Mouse (Mus musculus) right cerebral cortex, postnatal 25 days (tissue): Measurements from ENCODE around the gene Prex1.

Experiments used
- DNase-seq: peaks from one replicate; pipeline ENCODE4 v3.0.0; 2022

Prex1 gene

GRCm38 (mm10) chr2:166719930-166720305 is 6.3 kb upstream of the Prex1 start:
- DNase-seq, result no peak

- no peak for DNase-seq
Measured at GRCm38 (mm10) chr2:166719301-166719929, 5.8 kb upstream of the Prex1 start.

GRCm38 (mm10) chr2:166716067-166716466 is 2.4 kb upstream of the Prex1 start:
- DNase-seq, result no peak

- DNase-seq, result no peak
Measured at GRCm38 (mm10) chr2:166714427-166714699, 731 bp upstream of the Prex1 start.

DNA sequence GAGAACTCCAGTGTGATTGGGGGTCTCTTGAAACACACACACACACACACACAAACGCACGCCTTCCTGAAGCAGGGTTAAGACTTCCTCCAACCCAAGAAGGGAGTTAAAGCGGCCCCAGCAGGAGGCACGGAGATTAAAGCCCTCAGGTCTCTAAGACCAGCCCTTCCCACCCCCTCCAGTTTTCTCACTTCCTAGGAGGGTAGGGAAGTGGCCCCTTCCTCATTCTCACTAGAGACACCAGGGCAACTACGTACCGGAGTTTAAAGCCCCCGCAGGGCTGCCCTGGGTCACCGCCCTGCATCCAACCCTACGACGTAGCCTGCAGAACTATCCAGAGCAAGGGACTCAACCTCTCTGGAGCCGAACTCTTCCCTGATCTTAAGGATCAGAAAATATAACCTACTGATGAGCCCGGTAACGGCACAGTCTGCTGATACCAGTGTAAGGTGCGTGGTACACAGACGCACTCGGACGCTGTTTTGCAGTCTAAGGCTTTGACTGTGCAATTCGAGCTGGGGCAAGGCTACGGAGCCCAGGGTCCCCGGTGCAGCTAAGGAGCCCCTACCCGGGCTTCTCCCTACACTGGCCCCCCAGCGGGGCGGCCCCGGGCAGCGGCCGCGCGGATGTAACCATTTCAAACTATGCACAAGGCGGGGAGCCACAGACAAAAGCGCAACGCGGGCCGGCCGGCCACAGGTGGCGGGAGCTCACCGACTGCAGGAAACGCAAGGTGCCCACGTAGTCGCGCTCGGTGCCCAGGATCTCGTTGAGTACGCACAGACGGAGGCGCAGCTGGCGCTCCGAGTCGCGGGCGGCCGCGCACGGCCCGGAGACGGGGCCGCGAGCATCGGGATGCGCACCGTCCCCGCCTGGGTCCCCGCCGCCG is 587 bp downstream of the Prex1 start:
- DNase-seq, result peak; percentile 82

DNA sequence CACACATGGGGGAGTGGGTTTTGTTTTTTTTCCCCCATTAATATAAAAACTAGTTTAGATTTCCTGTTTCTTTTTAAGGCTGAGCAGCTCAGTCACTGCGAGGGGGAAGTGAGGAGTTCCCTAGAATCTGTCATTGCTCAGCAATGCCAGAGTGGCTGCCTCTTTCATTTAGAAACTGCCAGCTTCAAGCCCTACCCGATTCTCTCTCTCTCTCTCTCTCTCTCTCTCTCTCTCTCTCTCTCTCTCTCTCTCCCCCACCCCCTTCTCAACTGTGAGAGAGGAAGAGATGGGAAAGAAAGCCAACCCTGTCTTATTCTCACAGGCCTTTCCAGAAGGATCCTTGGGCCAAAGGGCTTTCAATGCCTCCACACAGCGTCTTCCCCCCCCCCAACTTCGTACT is 1.3 kb downstream of the Prex1 start:
- DNase-seq, result no peak

GRCm38 (mm10) chr2:166711681-166712132 is 1.9 kb downstream of the Prex1 start:
- no peak for DNase-seq

DNA sequence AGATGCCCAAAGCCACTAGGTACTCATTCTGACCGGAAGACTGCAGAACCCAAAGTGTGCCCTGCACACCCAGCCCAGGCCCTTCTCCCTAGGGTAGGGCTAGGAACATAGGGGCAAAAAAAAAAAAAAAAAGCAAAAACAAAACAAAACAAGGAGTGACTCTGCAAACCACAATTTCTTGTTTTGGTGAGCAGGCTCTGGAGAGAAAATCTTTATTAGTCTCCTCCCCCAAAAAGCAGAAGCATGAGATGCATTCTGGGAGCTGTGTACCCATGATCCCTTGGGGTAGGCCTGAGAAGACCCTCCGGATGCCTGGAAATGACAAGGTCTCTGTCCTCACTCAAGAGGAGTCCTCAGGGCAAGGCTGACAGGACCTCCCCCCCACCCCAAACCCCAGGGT is 3.7 kb downstream of the Prex1 start:
- DNase-seq, result no peak

- no peak for DNase-seq
Measured at GRCm38 (mm10) chr2:166708304-166708703, 5.3 kb downstream of the Prex1 start.

DNA sequence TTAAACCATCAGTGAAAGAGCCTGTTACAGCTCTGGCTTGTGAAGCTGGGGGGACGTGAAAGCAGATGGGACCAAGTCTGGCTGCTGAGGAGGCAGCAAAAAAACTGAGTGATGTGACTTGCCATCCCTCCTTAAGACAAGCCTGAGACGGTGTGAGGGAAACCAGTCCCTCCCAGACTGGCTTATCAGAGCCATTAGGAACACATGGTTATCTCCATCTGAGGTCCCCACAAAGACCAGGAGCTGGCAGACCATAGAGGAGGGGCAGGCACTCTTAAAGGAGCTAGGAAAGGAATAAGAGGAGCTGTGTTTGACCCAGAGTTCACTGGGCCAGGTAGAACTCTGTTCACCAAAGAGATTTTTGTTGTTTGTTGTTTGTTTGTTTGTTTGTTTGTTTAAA is 7.1 kb downstream of the Prex1 start:
- no peak for DNase-seq

- no peak for DNase-seq
Measured at GRCm38 (mm10) chr2:166703491-166703890, 10.1 kb downstream of the Prex1 start.

DNA sequence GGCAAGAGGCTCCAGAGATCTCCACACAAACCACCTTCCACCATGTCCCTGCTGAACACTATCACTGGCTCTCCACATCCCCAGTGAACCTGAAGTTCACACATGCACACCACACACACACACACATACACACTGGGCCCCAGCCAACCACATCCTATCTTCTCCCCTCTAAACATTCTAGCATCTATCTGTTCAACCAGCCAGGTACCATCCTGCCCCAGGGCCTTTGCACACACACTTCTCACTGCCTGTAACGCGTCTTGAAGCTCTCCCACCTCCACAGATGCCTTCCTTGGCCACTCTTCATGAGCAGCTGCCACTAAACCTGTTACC is 11.6 kb downstream of the Prex1 start:
- no peak for DNase-seq

DNA sequence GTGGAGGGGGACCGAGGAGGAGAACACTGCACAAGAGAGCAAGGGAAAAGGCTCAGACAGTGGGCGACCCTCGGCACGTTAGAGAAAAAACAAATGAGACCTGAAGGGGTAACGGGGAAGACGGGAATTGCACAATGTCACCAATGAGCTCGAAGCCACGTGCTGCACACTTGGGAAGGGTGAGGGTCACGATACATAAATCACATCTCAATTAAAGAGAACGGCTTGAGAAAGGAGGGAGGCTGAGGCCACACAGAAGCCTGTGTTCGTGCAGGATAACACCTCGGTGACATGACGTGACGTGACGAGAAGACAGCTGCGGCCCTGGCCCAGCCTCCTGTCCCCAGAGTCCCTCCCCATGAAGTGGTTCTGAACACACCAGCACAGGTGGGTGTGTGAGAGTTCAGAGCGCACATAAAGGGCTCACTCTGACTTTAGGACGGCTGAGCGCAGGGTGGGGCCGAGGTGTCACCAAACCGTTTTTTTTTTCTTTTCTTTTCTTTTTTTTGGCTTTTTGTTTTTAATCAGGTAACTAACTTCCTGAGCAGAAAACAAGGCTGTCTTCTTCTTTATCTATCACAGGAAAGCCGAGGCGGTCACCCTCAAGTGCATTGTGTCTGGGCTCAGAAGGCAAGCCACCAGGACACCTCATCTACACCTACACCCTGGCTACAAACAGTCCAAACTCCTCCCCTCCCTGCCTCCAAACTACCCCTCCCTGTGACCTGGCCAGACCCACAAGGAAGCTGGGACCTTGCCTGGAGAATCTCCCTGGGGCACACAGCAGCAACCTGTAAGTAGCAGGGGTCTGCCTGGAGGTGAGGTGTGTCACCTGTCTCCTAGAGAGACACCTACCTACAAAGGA is 12.2 kb downstream of the Prex1 start:
- no peak for DNase-seq

GRCm38 (mm10) chr2:166700732-166701131 is 12.9 kb downstream of the Prex1 start:
- DNase-seq, result peak; percentile 60

GRCm38 (mm10) chr2:166700116-166700515 is 13.5 kb downstream of the Prex1 start:
- no peak for DNase-seq

DNA sequence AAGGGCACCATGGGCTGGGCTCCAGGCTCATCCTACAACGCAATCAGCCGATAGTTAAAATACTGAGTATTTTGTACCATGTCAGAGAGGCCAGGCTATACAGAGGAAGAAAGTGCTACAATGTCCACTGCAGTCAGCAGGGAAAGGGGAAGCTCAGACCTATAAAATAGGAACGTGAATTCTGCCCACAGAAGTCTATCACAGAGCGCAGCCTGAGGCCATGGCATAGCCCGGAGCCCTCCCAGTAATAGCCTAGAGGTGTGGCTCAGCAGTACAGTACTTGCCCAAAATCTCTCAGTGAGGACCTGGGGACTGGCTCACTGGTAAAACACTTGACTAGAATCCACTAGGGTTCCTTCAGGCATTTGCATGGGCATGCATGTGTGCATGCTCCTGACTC is 14.1 kb downstream of the Prex1 start:
- no peak for DNase-seq

DNA sequence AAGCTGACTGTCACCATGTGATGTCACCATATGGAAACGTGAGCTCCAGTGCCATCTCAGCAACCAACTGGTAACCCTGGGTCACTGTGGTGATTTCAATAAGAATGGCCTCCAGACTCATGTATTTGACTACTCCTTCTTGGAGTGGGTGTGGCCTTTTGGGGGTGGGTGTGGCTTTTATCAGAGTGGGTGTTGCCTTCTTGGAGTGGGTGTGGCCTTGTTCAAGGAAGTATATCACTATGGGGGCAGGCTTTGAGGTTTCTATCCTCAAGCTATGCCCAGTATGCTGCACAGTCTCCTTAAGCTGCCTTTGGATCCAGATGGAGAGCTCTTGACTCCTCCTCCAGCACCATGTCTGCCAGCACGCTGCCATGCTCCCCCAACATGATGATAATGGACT is 19.0 kb downstream of the Prex1 start:
- no peak for DNase-seq

GRCm38 (mm10) chr2:166693394-166693793 is 20.2 kb downstream of the Prex1 start:
- DNase-seq, result no peak

- DNase-seq, result peak; percentile 52
Measured at GRCm38 (mm10) chr2:166691602-166692509, 21.8 kb downstream of the Prex1 start.

- no peak for DNase-seq
Measured at GRCm38 (mm10) chr2:166686917-166687316, 26.7 kb downstream of the Prex1 start.

- no peak for DNase-seq
Measured at GRCm38 (mm10) chr2:166685824-166686223, 27.8 kb downstream of the Prex1 start.

- no peak for DNase-seq
Measured at GRCm38 (mm10) chr2:166683885-166684544, 29.6 kb downstream of the Prex1 start.
